Mouse (Mus musculus): Measurements from ENCODE around the gene Aplp1. TPM values are rescaled to one million over a fixed set of nuclear protein-coding genes. Genes with fewer than 3 reads are reported as not detected.

Gene Aplp1
- polyA plus RNA-seq, 1 experiment from 2014 or later = 306 TPM

DNA sequence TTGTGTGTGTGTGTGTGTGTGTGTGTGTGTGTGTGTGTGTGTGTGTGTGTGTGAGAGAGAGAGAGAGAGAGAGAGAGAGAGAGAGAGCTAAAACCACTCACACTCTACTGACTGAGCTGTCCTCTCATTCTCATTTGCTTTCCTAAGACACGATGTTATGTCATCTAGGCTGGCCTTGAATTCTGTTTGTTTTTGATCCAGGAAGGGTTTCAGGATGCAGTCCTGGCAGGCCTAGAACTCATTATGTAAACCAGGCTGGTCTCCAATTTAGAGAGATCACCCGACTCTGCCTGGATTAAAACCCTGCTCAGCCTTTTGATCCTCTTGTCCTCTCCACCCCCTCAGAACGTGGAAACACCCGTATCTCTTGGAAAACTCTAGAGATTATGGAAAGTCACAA, 18.7 kb upstream of the Aplp1 start:
- no peaks in the 10 kb centered on the region for H3K4me1 ChIP-seq
- H3K9ac ChIP-seq = no peak overlapping the region
- no peak overlapping the region for H3K4me3 ChIP-seq
- no peak for ATAC-seq
- no peak overlapping the region for H3K27ac ChIP-seq
- WGBS = 8% methylated on average over 4 of the region's 4 CpGs
- no peak overlapping the region for H3K4me2 ChIP-seq
- H3K27me3 ChIP-seq = peaks cover 96% of the 10 kb centered on the region
- H3K36me3 ChIP-seq (ENCODE audit: poor library complexity, severe bottlenecking) = no peaks in the 10 kb centered on the region
- H3K9me3 ChIP-seq (replicated peaks) = no peaks in the 10 kb centered on the region

DNA sequence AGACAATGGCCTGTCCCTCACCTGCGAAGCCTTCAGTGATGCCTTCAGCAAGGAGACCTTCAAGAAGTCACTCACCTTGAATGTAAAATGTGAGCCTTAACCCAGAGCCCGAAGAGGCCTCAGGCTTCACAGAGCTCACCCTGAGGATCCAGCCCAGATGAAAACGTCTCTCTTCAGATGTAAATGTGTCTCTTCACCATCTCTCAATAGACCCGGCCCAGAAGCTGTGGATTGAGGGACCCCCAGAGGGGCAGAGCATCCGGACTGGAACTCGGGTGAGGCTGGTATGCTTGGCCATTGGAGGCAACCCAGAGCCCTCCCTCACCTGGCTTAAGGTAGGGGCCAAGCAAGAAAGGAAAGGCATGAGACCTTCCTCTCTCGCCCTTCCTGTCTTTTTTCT, 18.2 kb upstream of the Aplp1 start:
- H3K9me3 ChIP-seq (replicated peaks) = no peaks in the 10 kb centered on the region
- no peak overlapping the region for H3K4me3 ChIP-seq
- H3K36me3 ChIP-seq (ENCODE audit: poor library complexity, severe bottlenecking) = no peaks in the 10 kb centered on the region
- WGBS = 26% methylated on average over 7 of the region's 7 CpGs
- peaks cover 2% of the 10 kb centered on the region for H3K4me1 ChIP-seq
- no peak overlapping the region for H3K4me2 ChIP-seq
- ATAC-seq = no peak
- H3K27ac ChIP-seq = no peak overlapping the region
- no peak overlapping the region for H3K9ac ChIP-seq
- peaks cover 99% of the 10 kb centered on the region for H3K27me3 ChIP-seq

DNA sequence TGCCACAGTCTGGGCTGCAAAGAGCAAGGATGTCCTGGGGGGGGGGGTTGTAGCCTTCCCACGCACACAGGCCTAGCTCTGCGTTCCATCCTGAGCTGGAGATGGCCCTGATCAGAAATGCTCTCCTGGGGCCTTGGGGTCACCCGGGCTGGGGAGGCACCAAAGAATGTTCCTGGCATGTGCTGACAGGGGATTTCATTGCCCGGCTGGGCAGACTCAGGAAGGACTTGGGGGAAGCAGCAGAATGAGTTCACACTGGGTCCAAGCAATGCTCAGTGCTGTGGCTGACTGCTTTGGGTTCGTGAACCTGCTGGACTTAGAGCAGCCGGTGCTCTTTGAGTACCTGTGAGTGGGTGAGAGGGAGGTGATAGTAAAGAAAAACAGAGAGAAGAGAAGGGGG, 14.1 kb upstream of the Aplp1 start:
- H3K4me1 ChIP-seq = peaks cover 27% of the 10 kb centered on the region
- 26% methylated on average over 6 of the region's 6 CpGs for WGBS
- H3K27ac ChIP-seq = no peak overlapping the region
- ATAC-seq = no peak
- H3K9ac ChIP-seq = no peak overlapping the region
- peaks cover 99% of the 10 kb centered on the region for H3K27me3 ChIP-seq
- no peak overlapping the region for H3K4me2 ChIP-seq
- H3K4me3 ChIP-seq = no peak overlapping the region
- H3K36me3 ChIP-seq (ENCODE audit: poor library complexity, severe bottlenecking) = no peaks in the 10 kb centered on the region
- no peaks in the 10 kb centered on the region for H3K9me3 ChIP-seq (replicated peaks)

DNA sequence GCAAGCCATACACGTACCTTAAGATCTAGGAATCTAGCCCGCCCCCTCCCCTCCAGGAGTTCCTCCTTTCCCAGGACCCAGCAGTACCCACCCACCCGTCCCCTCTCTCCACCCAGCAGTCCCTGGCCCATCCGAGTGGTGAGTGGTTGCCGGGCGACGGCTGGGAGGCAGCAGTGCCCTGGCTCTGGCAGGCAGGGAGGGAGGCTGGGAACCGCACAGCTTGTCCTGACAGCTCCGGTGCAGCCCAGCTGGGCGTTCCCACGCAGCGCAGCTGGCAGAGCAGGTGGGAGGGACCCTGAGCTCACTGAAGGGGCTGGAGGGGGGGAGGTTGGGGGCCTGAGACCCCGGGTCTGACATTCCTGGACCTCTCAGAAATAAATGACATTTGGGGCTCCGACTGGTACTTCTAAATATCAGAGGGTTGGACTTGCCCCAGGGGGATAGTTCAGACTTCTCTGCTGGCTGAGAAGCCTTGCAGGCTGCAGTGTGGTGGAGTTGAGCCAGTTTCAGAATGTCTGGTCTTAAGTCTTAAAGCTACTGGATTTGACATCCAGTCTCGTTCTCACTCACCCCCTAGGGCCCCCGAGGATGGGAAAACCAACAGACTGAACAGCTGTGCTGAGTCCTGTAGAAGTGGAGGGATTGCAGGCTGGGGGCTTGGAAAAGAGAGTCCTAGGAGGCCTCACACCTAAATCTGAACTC, 12.4 kb upstream of the Aplp1 start, which contains the start of the genes Kirrel2 and Nphs1:
TSS of gene Kirrel2 (minus strand) at position 62 of the 702 bp plus-strand sequence.
TSS of gene Nphs1 (plus strand) at position 687 of the 702 bp plus-strand sequence.
- Histone ChIP-seq H3K9ac (peak within 1 kb of the TSS; percentile 48), H3K4me1 (peaks cover 35% of the 10 kb centered on the region), H3K36me3 (ENCODE audit: poor library complexity, severe bottlenecking) (no peaks in the 10 kb centered on the region), H3K4me3 (peak within 1 kb of the TSS; percentile 27), H3K27ac (no peak within 1 kb of the TSS), H3K9me3 (replicated peaks) (no peaks in the 10 kb centered on the region), H3K27me3 (peaks cover 100% of the 10 kb centered on the region), H3K4me2 (peak within 1 kb of the TSS; percentile 54)
- 2% methylated on average over 16 of the region's 16 CpGs for WGBS
- peak; percentile 84 for ATAC-seq

DNA sequence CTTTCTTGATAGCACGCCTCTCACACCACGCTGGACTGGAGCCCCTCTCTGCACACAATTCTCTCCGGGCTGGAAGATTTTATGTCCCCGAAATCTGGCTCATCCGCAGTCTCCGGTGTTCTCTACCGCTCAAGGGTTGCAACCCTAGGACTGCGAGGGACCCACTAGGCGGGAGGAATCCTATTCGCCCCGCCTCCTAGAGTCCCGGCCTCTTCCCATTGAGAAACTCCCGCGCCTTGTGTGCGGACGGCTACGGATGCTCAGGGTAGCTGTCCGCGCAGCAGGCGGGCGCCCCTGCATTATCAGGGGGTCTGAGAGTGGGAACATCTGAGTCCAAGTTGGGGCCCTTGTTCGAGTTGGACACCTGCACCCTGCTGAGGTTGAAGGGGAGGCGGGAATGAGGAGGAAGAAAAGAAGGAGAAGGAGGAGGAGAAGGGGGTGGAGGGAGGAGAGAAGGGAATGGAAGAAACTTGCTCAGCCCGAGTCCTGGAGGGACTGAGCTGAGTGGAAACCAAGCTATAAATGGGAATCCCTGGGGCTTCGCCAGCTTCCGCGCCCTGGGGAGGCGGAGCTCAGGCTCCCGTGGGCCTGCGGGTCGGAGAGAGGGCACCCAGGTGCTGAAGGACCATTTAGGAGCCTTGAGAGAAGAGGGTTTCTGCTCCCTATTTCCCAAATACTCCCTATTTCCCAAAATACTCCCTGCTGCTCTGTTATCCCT, 11.7 kb upstream of the Aplp1 start:
- Histone ChIP-seq H3K27me3 (peaks cover 99% of the 10 kb centered on the region), H3K36me3 (ENCODE audit: poor library complexity, severe bottlenecking) (no peaks in the 10 kb centered on the region), H3K4me2 (peak overlapping the region; percentile 54), H3K4me3 (peak overlapping the region; percentile 27), H3K9ac (peak overlapping the region; percentile 48), H3K4me1 (peaks cover 35% of the 10 kb centered on the region), H3K9me3 (replicated peaks) (no peaks in the 10 kb centered on the region), H3K27ac (no peak overlapping the region)
- WGBS = under 1% methylated on average over 31 of the region's 31 CpGs
- ATAC-seq = peak; percentile 41

DNA sequence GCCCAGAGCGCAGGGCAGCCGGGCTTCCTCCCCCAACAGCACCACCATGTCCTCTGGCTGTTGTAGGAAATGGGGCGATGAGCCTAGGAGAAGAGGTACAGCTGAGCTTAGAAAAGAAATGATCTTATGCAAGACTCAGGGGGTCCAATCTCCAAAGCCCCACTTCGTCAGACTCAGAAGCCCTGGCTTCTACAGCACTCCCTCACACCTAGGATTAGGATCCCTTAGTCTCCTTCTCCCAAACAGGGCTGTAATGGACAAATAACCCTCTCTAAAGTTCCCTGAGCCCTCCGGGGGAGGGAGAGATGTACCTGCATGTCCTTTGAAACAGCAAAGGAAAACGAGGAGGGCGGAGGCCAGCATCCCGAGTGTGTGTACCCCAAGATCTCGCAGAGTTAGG, 11.2 kb upstream of the Aplp1 start:
- no peak for ATAC-seq
- Histone ChIP-seq H3K27ac (no peak overlapping the region), H3K27me3 (peaks cover 95% of the 10 kb centered on the region), H3K9me3 (replicated peaks) (no peaks in the 10 kb centered on the region), H3K36me3 (ENCODE audit: poor library complexity, severe bottlenecking) (no peaks in the 10 kb centered on the region), H3K9ac (peak overlapping the region; percentile 48), H3K4me1 (peaks cover 35% of the 10 kb centered on the region), H3K4me2 (peak overlapping the region; percentile 54), H3K4me3 (peak overlapping the region; percentile 27)
- under 1% methylated on average over 9 of the region's 9 CpGs for WGBS

DNA sequence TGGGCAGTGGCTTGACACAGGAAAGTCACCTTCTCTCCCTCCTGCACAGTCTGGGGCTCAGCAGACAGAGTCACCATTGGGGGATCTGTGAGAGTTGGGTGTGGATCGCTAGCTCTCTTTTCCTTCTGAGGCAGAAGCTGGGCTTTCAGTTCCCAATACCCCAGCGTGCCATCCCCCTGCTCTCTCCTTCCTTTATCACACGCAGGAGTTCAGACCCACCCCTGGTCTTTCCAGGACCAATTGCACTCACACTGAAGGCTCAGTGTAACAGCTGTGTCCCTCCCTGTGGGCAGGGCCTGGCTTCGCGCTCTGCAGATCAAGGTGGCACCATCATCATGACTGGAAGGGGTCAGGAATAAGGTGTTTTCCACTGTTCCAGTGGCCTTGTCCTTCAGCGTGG, 8.9 kb upstream of the Aplp1 start:
- H3K4me2 ChIP-seq = no peak overlapping the region
- H3K27me3 ChIP-seq = peaks cover 85% of the 10 kb centered on the region
- H3K36me3 ChIP-seq (ENCODE audit: poor library complexity, severe bottlenecking) = no peaks in the 10 kb centered on the region
- WGBS = 9% methylated on average over 6 of the region's 6 CpGs
- H3K4me3 ChIP-seq = no peak overlapping the region
- H3K9me3 ChIP-seq (replicated peaks) = no peaks in the 10 kb centered on the region
- no peak overlapping the region for H3K9ac ChIP-seq
- ATAC-seq = no peak
- H3K4me1 ChIP-seq = peaks cover 35% of the 10 kb centered on the region
- no peak overlapping the region for H3K27ac ChIP-seq

DNA sequence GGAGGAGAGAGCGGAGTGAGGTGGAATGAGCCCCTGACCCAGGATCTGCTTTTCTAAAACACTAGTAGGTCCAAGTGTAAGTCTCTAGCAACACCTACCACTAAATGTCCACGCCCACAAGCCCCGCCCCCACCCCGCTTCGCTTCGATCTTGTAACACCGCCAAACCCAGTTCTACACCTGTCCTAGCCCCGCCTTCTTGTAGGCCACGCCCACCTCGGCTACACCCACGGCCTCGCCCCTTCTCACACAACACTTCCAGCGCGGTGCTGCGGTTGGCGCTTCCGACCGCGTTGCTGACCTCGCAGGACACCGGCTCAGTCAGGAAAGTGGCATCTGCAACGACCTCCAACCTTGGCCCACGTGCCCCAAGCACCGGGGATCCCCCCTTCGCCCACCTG, 8.4 kb upstream of the Aplp1 start:
- Histone ChIP-seq H3K27ac (no peak overlapping the region), H3K36me3 (ENCODE audit: poor library complexity, severe bottlenecking) (no peaks in the 10 kb centered on the region), H3K9ac (no peak overlapping the region), H3K4me3 (no peak overlapping the region), H3K9me3 (replicated peaks) (no peaks in the 10 kb centered on the region), H3K4me1 (peaks cover 35% of the 10 kb centered on the region), H3K4me2 (peak overlapping the region; percentile 10; the same call in 1 of the 2 replicates), H3K27me3 (peaks cover 80% of the 10 kb centered on the region)
- no peak for ATAC-seq
- WGBS = 3% methylated on average over 25 of the region's 25 CpGs

DNA sequence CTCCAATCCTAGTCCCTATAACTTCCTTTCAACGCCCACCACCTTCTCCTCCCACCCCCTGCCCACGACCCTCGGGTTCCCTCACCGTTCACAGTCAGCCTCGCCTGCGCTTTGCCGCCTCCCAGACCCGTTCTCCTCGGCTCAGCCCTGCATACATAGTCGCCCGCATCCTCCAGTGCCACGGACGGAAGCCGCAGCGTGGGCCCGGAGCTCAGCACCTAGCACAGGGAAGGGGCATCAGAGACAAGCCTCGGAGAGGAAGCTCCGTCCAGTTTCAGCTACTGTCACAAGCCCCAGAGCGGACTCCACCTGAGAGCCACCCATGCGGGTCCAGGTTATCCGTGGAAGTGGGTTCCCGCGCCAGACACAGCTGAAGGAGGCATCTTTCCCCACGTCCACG, 8.0 kb upstream of the Aplp1 start:
- no peaks in the 10 kb centered on the region for H3K9me3 ChIP-seq (replicated peaks)
- H3K27ac ChIP-seq = no peak overlapping the region
- H3K36me3 ChIP-seq (ENCODE audit: poor library complexity, severe bottlenecking) = no peaks in the 10 kb centered on the region
- H3K27me3 ChIP-seq = peaks cover 76% of the 10 kb centered on the region
- H3K4me1 ChIP-seq = peaks cover 31% of the 10 kb centered on the region
- H3K9ac ChIP-seq = no peak overlapping the region
- peak overlapping the region; percentile 10; the same call in 1 of the 2 replicates for H3K4me2 ChIP-seq
- no peak overlapping the region for H3K4me3 ChIP-seq
- WGBS = 9% methylated on average over 25 of the region's 25 CpGs
- no peak for ATAC-seq

DNA sequence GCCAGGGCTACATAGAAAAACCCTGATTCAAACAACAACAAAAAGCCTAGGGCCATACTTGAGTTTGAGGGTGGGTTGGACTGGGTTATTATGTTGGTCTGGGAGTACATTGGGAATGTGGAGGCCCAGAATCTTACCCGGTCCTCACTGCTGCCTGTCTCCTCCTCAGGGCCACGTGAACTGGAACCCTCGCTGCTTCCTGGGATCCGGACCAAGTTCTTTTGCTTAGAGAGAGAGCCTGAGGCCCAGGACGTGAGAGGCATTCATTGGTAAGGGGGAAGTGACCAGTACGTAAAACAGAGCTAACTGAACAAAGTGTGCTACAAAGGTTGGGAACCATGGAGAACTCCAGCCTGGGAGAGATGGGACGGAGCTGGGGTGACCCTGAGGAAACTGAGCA, 4.9 kb upstream of the Aplp1 start:
- Histone ChIP-seq H3K27ac (no peak overlapping the region), H3K27me3 (peaks cover 45% of the 10 kb centered on the region), H3K9me3 (replicated peaks) (no peaks in the 10 kb centered on the region), H3K36me3 (ENCODE audit: poor library complexity, severe bottlenecking) (no peaks in the 10 kb centered on the region), H3K4me1 (0 out of 2 replicates have a peak, but pooled peaks cover 14% of the 10 kb centered on the region), H3K4me3 (no peak overlapping the region), H3K9ac (no peak overlapping the region), H3K4me2 (no peak overlapping the region)
- ATAC-seq = no peak
- 74% methylated on average over 7 of the region's 7 CpGs for WGBS

DNA sequence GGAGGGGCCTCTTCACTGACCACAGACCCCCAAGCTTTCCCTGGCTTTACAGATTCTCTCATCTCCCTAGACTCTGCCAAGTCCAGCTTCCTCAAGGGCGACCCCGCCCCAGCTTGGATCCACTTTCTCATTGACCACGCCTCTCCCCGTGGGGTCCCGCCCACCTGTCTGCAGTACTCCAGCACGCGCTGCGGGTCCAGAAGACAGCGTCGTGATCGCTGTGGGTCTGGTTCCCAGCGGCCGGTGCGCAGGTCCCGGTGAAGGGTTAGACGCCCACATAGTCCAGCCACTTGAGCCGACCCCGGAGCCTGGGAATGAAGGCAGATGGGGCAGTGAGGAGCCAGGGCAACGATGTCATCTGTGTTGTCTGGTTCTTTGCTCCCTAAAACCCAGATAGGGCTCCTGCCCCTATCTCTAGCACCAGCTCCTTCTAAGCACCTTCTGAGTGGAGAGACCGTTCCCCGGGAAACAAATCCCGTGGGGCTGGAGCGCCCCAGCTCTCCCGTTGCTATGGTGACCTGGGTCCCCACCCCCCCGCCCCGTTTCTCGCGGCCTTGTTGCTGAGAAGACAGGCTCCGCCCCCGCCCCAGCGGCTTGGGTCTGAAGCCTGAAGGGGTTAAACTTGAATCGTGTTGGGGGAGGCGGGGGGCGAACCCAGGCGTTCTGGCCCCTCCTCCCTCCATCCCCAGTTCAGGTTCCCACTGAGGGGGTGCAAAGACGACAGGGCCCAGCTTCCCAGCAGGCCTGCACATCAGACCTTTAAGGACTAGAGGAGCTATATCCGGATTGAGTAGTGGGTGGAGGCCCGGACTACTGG, 973 bp downstream of the Aplp1 start:
- H3K27ac ChIP-seq = peak overlapping the region; percentile 92
- WGBS = under 1% methylated on average over 35 of the region's 38 CpGs
- peaks cover 21% of the 10 kb centered on the region for H3K4me1 ChIP-seq
- H3K9ac ChIP-seq = peak overlapping the region; percentile 92
- H3K36me3 ChIP-seq (ENCODE audit: poor library complexity, severe bottlenecking) = peaks cover 41% of the 10 kb centered on the region
- H3K27me3 ChIP-seq = no peaks in the 10 kb centered on the region
- peak; percentile 65 for ATAC-seq
- H3K4me3 ChIP-seq = peak overlapping the region; percentile 67
- H3K4me2 ChIP-seq = peak overlapping the region; percentile 86
- H3K9me3 ChIP-seq (replicated peaks) = no peaks in the 10 kb centered on the region

DNA sequence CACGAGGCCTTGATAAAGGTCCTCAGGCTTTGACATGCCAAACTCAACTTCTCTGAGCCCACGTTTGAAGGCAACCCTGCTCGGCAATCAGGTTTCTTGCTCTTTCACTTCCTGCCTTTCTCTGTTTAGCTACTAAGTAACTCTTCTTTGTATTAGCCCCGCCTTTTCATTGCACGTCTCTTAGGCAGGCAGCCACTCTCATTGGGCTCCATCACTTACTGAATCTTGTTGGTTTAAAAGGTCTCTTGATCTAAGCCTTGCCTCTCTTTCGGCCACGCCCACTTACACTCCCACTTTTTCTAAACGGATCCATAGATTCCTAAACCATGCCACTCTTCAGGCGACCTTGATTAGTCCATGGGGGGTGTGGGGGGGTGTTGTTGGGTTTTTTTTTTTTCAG, 1.6 kb downstream of the Aplp1 start:
- no peaks in the 10 kb centered on the region for H3K9me3 ChIP-seq (replicated peaks)
- H3K36me3 ChIP-seq (ENCODE audit: poor library complexity, severe bottlenecking) = peaks cover 46% of the 10 kb centered on the region
- H3K27ac ChIP-seq = peak overlapping the region; percentile 92; the same call in 1 of the 2 replicates
- peak overlapping the region; percentile 92; the same call in 1 of the 2 replicates for H3K9ac ChIP-seq
- ATAC-seq = no peak
- peak overlapping the region; percentile 67 for H3K4me3 ChIP-seq
- peaks cover 21% of the 10 kb centered on the region for H3K4me1 ChIP-seq
- WGBS = 20% methylated on average over 9 of the region's 9 CpGs
- H3K4me2 ChIP-seq = peak overlapping the region; percentile 86
- no peaks in the 10 kb centered on the region for H3K27me3 ChIP-seq

Data from forebrain, embryonic 13.5 days (tissue).